Mouse (Mus musculus): Measurements from ENCODE around the gene Ogfod2. TPM values are rescaled to one million over a fixed set of nuclear protein-coding genes. Genes with fewer than 3 reads are reported as not detected.

Gene Ogfod2
- polyA plus RNA-seq (2015; fragmentation: Nextera tagmentation; extraction: Ambion mirVana), result 27.7 and 30.2 TPM in 2 replicates

DNA sequence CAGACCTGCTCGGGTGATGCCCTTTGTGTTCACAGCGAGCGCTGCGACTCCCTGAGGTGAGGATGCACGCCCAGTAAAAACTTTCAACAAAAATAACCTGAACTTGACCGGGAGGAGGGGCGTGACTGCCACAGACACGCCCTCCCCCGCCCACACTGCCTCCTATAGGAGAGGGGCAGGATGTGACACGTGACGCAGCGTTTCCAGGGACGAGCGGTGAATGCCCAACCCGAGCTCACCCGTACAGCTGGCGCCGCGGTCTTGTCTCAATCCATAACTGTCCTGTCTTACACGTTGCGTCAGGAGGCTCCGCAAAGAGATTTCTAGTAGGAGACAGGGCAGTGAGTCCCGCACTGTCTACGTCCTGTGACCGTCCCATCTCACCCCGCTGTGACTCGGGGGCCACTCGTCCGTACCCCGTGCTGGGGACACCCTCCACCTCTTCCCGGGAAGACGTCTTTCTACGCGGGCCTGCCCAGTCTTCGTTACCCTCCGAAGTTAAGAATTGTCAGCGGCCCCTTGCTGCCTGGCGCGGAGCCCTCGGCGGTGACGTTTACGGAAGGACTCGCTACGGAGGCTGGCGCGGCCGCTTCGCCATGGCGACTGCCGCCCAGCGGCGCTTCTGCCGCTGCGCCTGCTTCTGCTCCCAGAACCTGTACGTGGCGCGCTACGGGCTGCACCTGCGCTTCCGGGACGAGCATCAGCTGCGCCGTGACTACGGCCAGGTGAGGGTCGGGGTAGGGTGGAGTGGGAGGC is at the start of gene Ogfod2:
Gene Ogfod2, plus strand, starts transcription at position 556 of the 756 bp plus-strand sequence.
- WGBS, result under 1% methylated on average over 66 of the region's 66 CpGs
- Histone ChIP-seq H3K4me1 (ENCODE audit: control insufficient read depth, insufficient read depth, low read length) (peaks cover 16% of the 10 kb centered on the region), H3K27ac (ENCODE audit: low read length) (peak within 1 kb of the TSS; percentile 82), H3K9me3 (replicated peaks; ENCODE audit: control insufficient read depth, low read length) (no peaks in the 10 kb centered on the region), H3K36me3 (ENCODE audit: control insufficient read depth, insufficient read depth, low read length) (no peaks in the 10 kb centered on the region), H3K27me3 (ENCODE audit: control insufficient read depth, insufficient read depth, low read length) (no peaks in the 10 kb centered on the region), H3K9ac (ENCODE audit: low read length) (peak within 1 kb of the TSS; percentile 79), H3K4me3 (replicated peaks; ENCODE audit: low read length) (peak within 1 kb of the TSS; percentile 79), H3K4me2 (ENCODE audit: low read depth, low read length) (peak within 1 kb of the TSS; percentile 89)
- ATAC-seq (ENCODE audit: insufficient read depth, low FRiP score), result peak; percentile 98

DNA sequence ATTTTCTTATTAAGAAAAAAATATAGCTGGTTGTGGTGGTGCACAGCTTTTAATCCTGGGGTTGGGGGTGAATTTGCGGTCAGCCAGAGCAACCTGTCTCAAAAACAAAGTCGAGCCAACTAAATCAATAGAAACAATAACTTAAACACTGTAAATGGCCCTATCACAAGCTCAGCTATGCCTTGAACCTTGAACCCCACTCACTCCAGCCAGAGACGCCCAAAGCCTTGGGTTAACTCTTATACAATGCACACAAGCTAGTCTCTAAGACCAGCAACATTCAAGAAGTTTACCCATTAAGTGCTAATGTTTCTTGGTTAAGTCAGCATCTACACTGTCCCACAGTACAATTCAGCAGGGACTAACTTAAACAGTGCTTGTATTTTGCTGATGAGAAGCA is 42.4 kb upstream of the Ogfod2 start:
- H3K4me2 ChIP-seq (ENCODE audit: low read depth, low read length), result no peak overlapping the region
- WGBS, result 56% methylated on average over 3 of the region's 3 CpGs
- no peaks in the 10 kb centered on the region for H3K9me3 ChIP-seq (replicated peaks; ENCODE audit: control insufficient read depth, low read length)
- H3K4me3 ChIP-seq (replicated peaks; ENCODE audit: low read length), result no peak overlapping the region
- H3K27ac ChIP-seq (ENCODE audit: low read length), result peak overlapping the region; percentile 15; the same call in 1 of the 2 replicates
- peak; percentile 42; the same call in 1 of the 2 replicates for ATAC-seq (ENCODE audit: insufficient read depth, low FRiP score)
- no peaks in the 10 kb centered on the region for H3K36me3 ChIP-seq (ENCODE audit: control insufficient read depth, insufficient read depth, low read length)
- peaks cover under 1% of the 10 kb centered on the region; the same call in 1 of the 2 replicates for H3K4me1 ChIP-seq (ENCODE audit: control insufficient read depth, insufficient read depth, low read length)
- no peaks in the 10 kb centered on the region for H3K27me3 ChIP-seq (ENCODE audit: control insufficient read depth, insufficient read depth, low read length)
- H3K9ac ChIP-seq (ENCODE audit: low read length), result no peak overlapping the region

DNA sequence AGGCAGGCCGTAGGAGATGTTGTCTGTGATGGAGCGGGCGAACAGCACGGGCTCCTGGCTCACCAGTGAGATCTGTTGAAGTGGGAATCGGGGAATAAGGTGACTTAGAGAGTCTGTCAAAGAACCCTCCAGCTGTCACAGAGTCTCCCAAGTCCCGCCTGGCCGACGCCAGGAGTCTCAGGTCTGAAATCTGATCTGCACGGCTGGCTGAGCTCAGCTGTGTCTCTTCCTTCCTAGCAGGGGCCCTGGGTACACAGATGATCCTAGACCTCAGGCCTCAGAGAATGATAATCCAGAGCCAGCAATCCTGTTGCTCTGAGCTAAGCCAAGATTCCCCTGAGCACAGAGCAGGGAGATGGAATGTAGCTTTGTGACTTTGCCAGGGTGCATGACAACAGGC is 38.4 kb upstream of the Ogfod2 start:
- no peak overlapping the region for H3K27ac ChIP-seq (ENCODE audit: low read length)
- 0 out of 2 replicates have a peak overlapping the region, but pooled peaks have one; percentile 3 for H3K9ac ChIP-seq (ENCODE audit: low read length)
- H3K4me1 ChIP-seq (ENCODE audit: control insufficient read depth, insufficient read depth, low read length), result peaks cover 15% of the 10 kb centered on the region
- H3K36me3 ChIP-seq (ENCODE audit: control insufficient read depth, insufficient read depth, low read length), result no peaks in the 10 kb centered on the region
- H3K4me3 ChIP-seq (replicated peaks; ENCODE audit: low read length), result no peak overlapping the region
- no peaks in the 10 kb centered on the region for H3K9me3 ChIP-seq (replicated peaks; ENCODE audit: control insufficient read depth, low read length)
- ATAC-seq (ENCODE audit: insufficient read depth, low FRiP score), result no peak
- no peaks in the 10 kb centered on the region for H3K27me3 ChIP-seq (ENCODE audit: control insufficient read depth, insufficient read depth, low read length)
- WGBS, result 54% methylated on average over 9 of the region's 9 CpGs
- H3K4me2 ChIP-seq (ENCODE audit: low read depth, low read length), result no peak overlapping the region

DNA sequence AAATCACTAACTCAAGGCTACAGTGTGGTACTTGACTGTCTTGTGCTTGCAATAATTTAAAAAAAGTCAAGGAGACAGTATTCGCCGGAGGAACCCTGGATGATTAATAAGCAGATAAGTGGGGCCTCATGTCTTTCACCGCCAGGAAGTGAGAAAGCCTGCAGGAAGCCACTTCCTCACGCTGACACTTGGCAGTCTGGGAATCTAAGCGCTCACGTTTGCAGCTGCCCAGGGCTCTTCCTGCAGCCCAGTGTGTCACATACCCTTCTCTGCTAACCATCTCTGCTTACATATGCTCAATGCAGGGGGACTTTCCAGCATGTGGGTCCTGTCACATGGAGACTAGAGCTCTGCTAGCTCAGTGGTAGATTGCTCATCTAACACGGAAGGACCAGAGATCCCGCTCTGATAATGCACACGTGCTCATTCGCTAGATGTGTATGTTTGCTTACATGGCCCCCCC is 37.2 kb upstream of the Ogfod2 start:
- Histone ChIP-seq H3K27ac (ENCODE audit: low read length) (peak overlapping the region; percentile 71; the same call in 1 of the 2 replicates), H3K4me2 (ENCODE audit: low read depth, low read length) (no peak overlapping the region), H3K4me1 (ENCODE audit: control insufficient read depth, insufficient read depth, low read length) (peaks cover 15% of the 10 kb centered on the region), H3K27me3 (ENCODE audit: control insufficient read depth, insufficient read depth, low read length) (no peaks in the 10 kb centered on the region), H3K9me3 (replicated peaks; ENCODE audit: control insufficient read depth, low read length) (no peaks in the 10 kb centered on the region), H3K9ac (ENCODE audit: low read length) (no peak overlapping the region), H3K4me3 (replicated peaks; ENCODE audit: low read length) (no peak overlapping the region), H3K36me3 (ENCODE audit: control insufficient read depth, insufficient read depth, low read length) (no peaks in the 10 kb centered on the region)
- ATAC-seq (ENCODE audit: insufficient read depth, low FRiP score), result no peak
- 28% methylated on average over 10 of the region's 10 CpGs for WGBS

DNA sequence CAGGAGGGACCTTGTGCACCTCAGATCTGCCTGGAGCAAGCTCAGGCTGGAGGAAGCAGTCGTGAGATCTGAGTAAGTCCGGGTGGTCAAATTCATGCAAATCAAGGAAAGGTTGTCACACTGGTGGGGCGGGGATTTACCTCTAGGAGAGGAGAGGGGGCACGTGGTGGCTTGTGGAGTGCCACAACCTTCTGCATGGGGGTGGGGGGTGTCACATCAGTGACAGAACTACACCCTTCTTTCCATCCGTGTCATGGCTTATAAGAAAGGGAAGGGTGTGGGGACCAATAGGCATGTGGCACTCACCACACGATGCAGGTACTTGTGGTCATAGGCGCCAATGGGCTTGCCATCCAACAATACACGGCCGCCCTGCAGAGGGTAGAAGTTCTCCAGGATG is 36.4 kb upstream of the Ogfod2 start:
- no peak for ATAC-seq (ENCODE audit: insufficient read depth, low FRiP score)
- no peak overlapping the region for H3K4me2 ChIP-seq (ENCODE audit: low read depth, low read length)
- no peaks in the 10 kb centered on the region for H3K36me3 ChIP-seq (ENCODE audit: control insufficient read depth, insufficient read depth, low read length)
- peak overlapping the region; percentile 54 for H3K9ac ChIP-seq (ENCODE audit: low read length)
- peaks cover 15% of the 10 kb centered on the region for H3K4me1 ChIP-seq (ENCODE audit: control insufficient read depth, insufficient read depth, low read length)
- H3K9me3 ChIP-seq (replicated peaks; ENCODE audit: control insufficient read depth, low read length), result no peaks in the 10 kb centered on the region
- 56% methylated on average over 9 of the region's 9 CpGs for WGBS
- H3K4me3 ChIP-seq (replicated peaks; ENCODE audit: low read length), result no peak overlapping the region
- no peaks in the 10 kb centered on the region for H3K27me3 ChIP-seq (ENCODE audit: control insufficient read depth, insufficient read depth, low read length)
- peak overlapping the region; percentile 71 for H3K27ac ChIP-seq (ENCODE audit: low read length)

DNA sequence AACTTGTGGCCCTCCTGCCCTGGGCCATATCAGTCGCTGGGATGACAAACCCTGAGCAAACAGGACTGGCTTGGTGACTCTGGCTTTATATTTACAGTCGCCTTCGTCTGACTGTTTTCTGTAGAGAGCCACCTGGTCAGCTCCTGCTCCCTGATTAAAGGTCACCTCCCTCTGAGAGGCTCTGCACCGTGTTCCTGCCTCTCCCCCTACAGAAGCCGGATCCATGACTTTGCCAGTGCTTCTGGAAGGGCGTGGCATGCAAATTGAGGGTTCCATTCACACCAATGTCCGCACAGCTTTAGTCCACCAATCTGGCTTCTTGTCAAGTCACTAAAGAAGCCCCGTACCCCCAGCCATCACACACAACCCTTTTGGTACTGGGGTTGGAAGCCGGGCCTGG is 35.5 kb upstream of the Ogfod2 start:
- H3K9me3 ChIP-seq (replicated peaks; ENCODE audit: control insufficient read depth, low read length), result no peaks in the 10 kb centered on the region
- H3K4me2 ChIP-seq (ENCODE audit: low read depth, low read length), result no peak overlapping the region
- peak; percentile 79; the same call in 1 of the 2 replicates for ATAC-seq (ENCODE audit: insufficient read depth, low FRiP score)
- H3K27me3 ChIP-seq (ENCODE audit: control insufficient read depth, insufficient read depth, low read length), result no peaks in the 10 kb centered on the region
- peak overlapping the region; percentile 75 for H3K27ac ChIP-seq (ENCODE audit: low read length)
- H3K4me3 ChIP-seq (replicated peaks; ENCODE audit: low read length), result no peak overlapping the region
- H3K36me3 ChIP-seq (ENCODE audit: control insufficient read depth, insufficient read depth, low read length), result no peaks in the 10 kb centered on the region
- WGBS, result 42% methylated on average over 9 of the region's 9 CpGs
- H3K4me1 ChIP-seq (ENCODE audit: control insufficient read depth, insufficient read depth, low read length), result peaks cover 15% of the 10 kb centered on the region
- no peak overlapping the region for H3K9ac ChIP-seq (ENCODE audit: low read length)

DNA sequence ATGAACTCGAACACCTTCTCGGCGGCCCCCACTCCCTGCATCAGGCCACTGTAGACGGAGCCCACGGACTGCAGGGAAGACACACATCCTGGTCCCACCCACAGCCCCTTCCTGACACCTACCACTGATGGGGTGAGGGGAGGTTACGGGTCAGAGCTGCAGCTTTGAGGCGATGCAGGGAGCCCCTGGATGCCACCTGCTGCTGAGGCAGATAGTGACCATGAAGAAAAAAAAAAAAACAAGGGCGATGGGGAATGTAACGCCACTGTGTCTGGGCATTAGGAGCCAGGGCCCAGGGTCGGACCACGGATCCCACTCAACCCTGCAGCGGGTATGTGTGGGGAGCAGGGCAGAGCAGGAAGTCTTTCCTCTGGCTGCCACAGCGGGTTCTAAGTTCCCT is 34.9 kb upstream of the Ogfod2 start:
- Histone ChIP-seq H3K4me3 (replicated peaks; ENCODE audit: low read length) (no peak overlapping the region), H3K9me3 (replicated peaks; ENCODE audit: control insufficient read depth, low read length) (no peaks in the 10 kb centered on the region), H3K4me1 (ENCODE audit: control insufficient read depth, insufficient read depth, low read length) (peaks cover 15% of the 10 kb centered on the region), H3K9ac (ENCODE audit: low read length) (no peak overlapping the region), H3K4me2 (ENCODE audit: low read depth, low read length) (no peak overlapping the region), H3K36me3 (ENCODE audit: control insufficient read depth, insufficient read depth, low read length) (no peaks in the 10 kb centered on the region), H3K27ac (ENCODE audit: low read length) (peak overlapping the region; percentile 75; the same call in 1 of the 2 replicates), H3K27me3 (ENCODE audit: control insufficient read depth, insufficient read depth, low read length) (no peaks in the 10 kb centered on the region)
- ATAC-seq (ENCODE audit: insufficient read depth, low FRiP score), result no peak
- 78% methylated on average over 13 of the region's 13 CpGs for WGBS

DNA sequence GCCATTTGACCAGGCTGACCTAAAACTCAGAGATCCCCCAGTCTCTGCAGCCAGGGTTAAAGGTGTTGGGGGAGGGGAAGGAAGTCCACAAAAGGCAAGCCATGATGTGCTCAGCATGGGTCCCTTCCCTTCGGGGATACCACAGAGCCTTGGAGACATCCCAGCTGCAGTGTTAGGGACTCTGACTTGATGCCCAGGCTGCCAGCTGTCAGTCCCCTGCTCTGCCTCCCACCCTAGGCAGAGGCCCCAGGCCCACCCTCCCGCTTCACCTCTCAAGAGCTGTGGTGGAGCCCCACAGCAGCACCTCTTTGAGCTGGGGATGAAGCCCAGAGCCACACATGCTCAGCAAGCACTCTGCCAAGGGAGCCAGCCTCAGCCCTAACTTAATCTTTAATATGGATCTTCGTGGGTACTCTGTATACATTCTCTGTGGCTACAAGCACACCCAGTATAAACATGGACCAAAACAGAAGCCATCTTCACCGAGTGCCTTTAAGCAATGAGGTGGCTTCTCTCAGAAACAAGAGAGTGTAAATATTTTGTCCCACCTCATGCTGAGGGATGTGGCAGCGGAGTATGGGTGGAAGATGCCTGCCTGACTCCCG is 34.1 kb upstream of the Ogfod2 start:
- peak overlapping the region; percentile 18; the same call in 1 of the 2 replicates for H3K27ac ChIP-seq (ENCODE audit: low read length)
- no peak overlapping the region; the same call in 1 of the 2 replicates for H3K9ac ChIP-seq (ENCODE audit: low read length)
- WGBS, result 50% methylated on average over 6 of the region's 6 CpGs
- H3K4me3 ChIP-seq (replicated peaks; ENCODE audit: low read length), result no peak overlapping the region
- no peaks in the 10 kb centered on the region for H3K9me3 ChIP-seq (replicated peaks; ENCODE audit: control insufficient read depth, low read length)
- no peak overlapping the region for H3K4me2 ChIP-seq (ENCODE audit: low read depth, low read length)
- H3K36me3 ChIP-seq (ENCODE audit: control insufficient read depth, insufficient read depth, low read length), result no peaks in the 10 kb centered on the region
- ATAC-seq (ENCODE audit: insufficient read depth, low FRiP score), result no peak
- H3K27me3 ChIP-seq (ENCODE audit: control insufficient read depth, insufficient read depth, low read length), result no peaks in the 10 kb centered on the region
- peaks cover 15% of the 10 kb centered on the region for H3K4me1 ChIP-seq (ENCODE audit: control insufficient read depth, insufficient read depth, low read length)

DNA sequence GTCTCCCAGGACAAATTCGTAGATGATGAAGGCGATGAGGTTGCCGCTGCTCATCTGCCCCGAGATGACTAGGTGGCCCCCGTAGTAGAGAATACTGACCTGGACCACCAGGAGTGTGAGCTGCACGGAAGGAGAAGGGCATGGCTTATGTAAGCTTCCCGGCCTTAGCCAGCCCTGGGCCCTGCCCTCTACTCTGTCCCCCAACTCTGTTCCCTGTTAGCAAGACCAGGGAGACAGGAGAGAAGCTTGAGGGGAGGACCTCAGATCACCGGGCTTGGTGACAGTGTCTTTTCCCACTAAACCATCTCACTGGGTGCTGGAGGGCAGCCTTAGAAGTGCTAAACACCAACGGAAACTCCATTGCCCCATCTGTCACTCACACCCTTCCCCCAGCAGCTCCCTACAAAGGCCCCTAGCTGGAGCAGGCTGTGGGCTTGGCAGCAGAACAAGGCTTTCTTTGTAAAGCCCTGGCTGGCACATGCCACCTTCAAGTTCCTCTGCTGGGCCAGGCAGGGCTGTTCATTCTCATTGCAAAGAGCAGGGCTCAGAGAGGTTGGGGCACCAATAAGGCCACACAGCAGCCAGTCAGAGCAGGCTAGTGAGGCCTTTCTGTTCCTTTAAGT is 33.2 kb upstream of the Ogfod2 start:
- H3K27ac ChIP-seq (ENCODE audit: low read length), result no peak overlapping the region
- H3K36me3 ChIP-seq (ENCODE audit: control insufficient read depth, insufficient read depth, low read length), result no peaks in the 10 kb centered on the region
- no peak overlapping the region for H3K4me2 ChIP-seq (ENCODE audit: low read depth, low read length)
- H3K4me1 ChIP-seq (ENCODE audit: control insufficient read depth, insufficient read depth, low read length), result peaks cover 15% of the 10 kb centered on the region
- H3K9ac ChIP-seq (ENCODE audit: low read length), result peak overlapping the region; percentile 47; the same call in 1 of the 2 replicates
- no peak overlapping the region for H3K4me3 ChIP-seq (replicated peaks; ENCODE audit: low read length)
- ATAC-seq (ENCODE audit: insufficient read depth, low FRiP score), result peak; percentile 19; the same call in 1 of the 2 replicates
- no peaks in the 10 kb centered on the region for H3K9me3 ChIP-seq (replicated peaks; ENCODE audit: control insufficient read depth, low read length)
- H3K27me3 ChIP-seq (ENCODE audit: control insufficient read depth, insufficient read depth, low read length), result no peaks in the 10 kb centered on the region
- 57% methylated on average over 9 of the region's 9 CpGs for WGBS
